Mouse (Mus musculus): ENCODE data around the gene Gm5168. TPM values are rescaled to one million over a fixed set of nuclear protein-coding genes. Genes with fewer than 3 reads are reported as not detected.
"Not testable (repeated sequence)": the region's sequence is repeated elsewhere in the genome, so short reads cannot be mapped to it uniquely, and the experiment has no call there.

Gm5168 gene
- not detected in 2 replicates for polyA plus RNA-seq (2014; fragmentation: Nextera tagmentation; extraction: Ambion mirVana)

DNA sequence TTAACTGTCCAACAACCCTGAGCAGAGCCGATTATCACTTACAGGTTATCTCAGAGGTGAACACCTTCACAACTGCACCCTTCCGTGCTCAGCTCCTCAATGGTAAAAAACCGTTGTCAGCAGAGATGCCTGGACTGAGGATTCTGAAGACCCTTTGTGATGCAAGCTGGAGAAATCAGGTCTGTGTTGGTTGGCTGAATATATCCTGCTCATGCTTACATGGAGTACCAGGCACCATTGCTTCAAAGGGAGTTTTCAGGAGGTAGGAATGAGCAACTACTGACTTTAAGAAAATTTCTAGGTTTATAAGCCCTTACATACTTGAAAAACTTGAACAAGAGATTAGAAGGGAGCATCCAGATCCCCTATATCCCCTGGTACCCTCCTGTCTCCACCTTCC is at the start of gene Gm5168:
Gene Gm5168 (minus strand): TSS at position 101 of the 400 bp plus-strand sequence.
- not testable (repeated sequence) for H3K9ac ChIP-seq (replicated peaks; ENCODE audit: low read length); H3K27me3 ChIP-seq (ENCODE audit: control insufficient read depth, insufficient read depth, low read length)

More for the DNA sequence above, at the start of gene Gm5168:
- no CpG with 5 or more reads among the region's 3 CpGs for WGBS
- H3K9me3 ChIP-seq (replicated peaks; ENCODE audit: control insufficient read depth, low read length); H3K36me3 ChIP-seq (replicated peaks; ENCODE audit: control insufficient read depth, insufficient read depth, low read depth, low read length); H3K4me3 ChIP-seq (ENCODE audit: low read depth, low read length); ATAC-seq (replicated peaks; ENCODE audit: insufficient number of reproducible peaks, low FRiP score, low TSS enrichment, low read depth); DNase-seq (ENCODE audit: low spot score); H3K4me1 ChIP-seq (ENCODE audit: control insufficient read depth, insufficient read depth, low read length); H3K27ac ChIP-seq (replicated peaks; ENCODE audit: low read depth, low read length); H3K4me2 ChIP-seq (ENCODE audit: low read depth, low read length): not testable (repeated sequence)

Other genes starting within 250 kb of the Gm5168 start
- not detected in 2 replicates for gene Gm2012, start 180.3 kb upstream of the Gm5168 start, polyA plus RNA-seq (2014; fragmentation: Nextera tagmentation; extraction: Ambion mirVana)